Mouse (Mus musculus) bone marrow macrophage, adult 2 months (primary cell): ENCODE data around the gene Prss33.

ENCODE experiments used
- CTCF ChIP-seq: IDR thresholded peaks from 2 replicates; pipeline ENCODE4 v1.5.1; 2012; ENCODE audit warnings: low read depth, mild to moderate bottlenecking, low read length, moderate library complexity
- POLR2A ChIP-seq: IDR thresholded peaks from 2 replicates; pipeline ENCODE4 v1.6.1; 2012; ENCODE audit warnings: mild to moderate bottlenecking, low read depth, low read length, borderline replicate concordance

DNA sequence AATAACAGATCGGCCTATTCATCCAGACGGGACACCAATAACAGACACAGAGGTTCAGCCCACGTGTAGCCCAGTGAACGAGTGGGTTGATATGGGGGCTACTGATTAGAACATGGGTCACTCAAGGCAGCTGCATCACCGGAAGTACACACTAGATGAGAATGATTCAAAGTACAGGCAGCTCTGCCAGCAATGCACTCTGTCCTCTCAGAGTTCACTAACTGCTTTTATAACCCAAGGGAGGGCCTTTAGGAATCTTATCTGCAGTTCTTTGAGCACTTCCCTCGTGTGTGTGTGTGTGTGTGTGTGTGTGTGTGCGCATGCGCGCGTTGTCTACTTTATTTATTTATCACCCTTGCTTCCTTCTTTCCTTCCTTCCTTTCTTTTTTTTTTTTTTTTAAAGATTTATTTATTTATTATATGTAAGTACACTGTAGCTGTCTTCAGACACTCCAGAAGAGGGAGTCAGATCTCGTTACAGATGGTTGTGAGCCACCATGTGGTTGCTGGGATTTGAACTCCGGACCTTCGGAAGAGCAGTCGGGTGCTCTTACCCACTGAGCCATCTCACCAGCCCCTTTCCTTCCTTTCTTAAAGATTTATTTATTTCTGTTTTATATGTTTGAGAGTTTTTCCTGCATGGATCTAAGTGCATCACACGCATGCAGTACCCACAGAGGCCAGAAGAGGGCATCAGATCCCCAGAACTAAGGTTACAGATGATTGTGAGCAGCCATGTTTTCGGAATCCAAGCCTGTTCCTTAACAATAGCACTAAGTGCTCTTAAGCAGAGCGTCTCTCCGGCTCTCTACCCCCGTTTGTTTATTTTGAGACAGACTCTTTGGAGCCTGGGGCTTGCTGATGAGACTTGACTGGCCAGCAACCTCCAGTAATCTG is 15.2 kb upstream of the Prss33 start:
- no peak for TF ChIP-seq POLR2A
- TF ChIP-seq CTCF: 0 out of 2 replicates have a peak, but pooled peaks have one; percentile 11
